Mouse (Mus musculus) small intestine, adult 2 months (tissue): Measurements from ENCODE around the gene Phf5a.

Experiments used
- CTCF ChIP-seq: fragments of 200-500 bp; IDR thresholded peaks from 2 replicates; pipeline ENCODE4 v1.5.1; 2012; ENCODE audit warnings: low read depth, mild to moderate bottlenecking, control low read depth, inconsistent platforms, low read length, moderate library complexity, mixed read lengths; ENCODE audit not compliant: insufficient replicate concordance, insufficient read length; ENCODE audit errors: extremely low read depth
- POLR2A ChIP-seq: fragments of 200-500 bp; IDR thresholded peaks from 2 replicates; pipeline ENCODE4 v1.6.1; 2012; ENCODE audit warnings: low read depth, mild to moderate bottlenecking, control low read depth, inconsistent platforms, low read length, moderate library complexity

GRCm38 (mm10) chr15:81830530-81830929 is 41.2 kb downstream of the Phf5a start:
- TF ChIP-seq CTCF (no peak), POLR2A (no peak)
